Mouse (Mus musculus): Measurements from ENCODE around the gene Egfem1. TPM values are rescaled to one million over a fixed set of nuclear protein-coding genes. Genes with fewer than 3 reads are reported as not detected.

Gene Egfem1
- not detected in 4 replicates for total RNA-seq (2023)

GRCm38 (mm10) chr3:29081952-29082295, at the start of gene Egfem1:
TSS of gene Egfem1 (plus strand) at chr3:29082023.

Other genes with a start within 250 kb of the Egfem1 start
- gene Gm1527, start 189.4 kb upstream of the Egfem1 start, total RNA-seq (2023) = not detected in 4 replicates

All from B cell, adult 62 days (primary cell).